Mouse (Mus musculus) retina, postnatal 1 day (tissue): Measurements from ENCODE around the gene Stard7.
"Not testable (repeated sequence)": the region's sequence is repeated elsewhere in the genome, so short reads cannot be mapped to it uniquely, and the experiment has no call there.

Experiments
- DNase-seq: peaks from one replicate; pipeline ENCODE4 v3.0.0-alpha.2; 2012

Stard7 gene

GRCm38 (mm10) chr2:127269491-127270299 is at the start of gene Stard7:
TSS of gene Stard7 (plus strand) at chr2:127270218.
- DNase-seq, result peak; percentile 99

- no peak for DNase-seq
Observed at GRCm38 (mm10) chr2:127225261-127225660, 44.8 kb upstream of the Stard7 start.

- DNase-seq, result no peak
Observed at GRCm38 (mm10) chr2:127237897-127238610, 32.0 kb upstream of the Stard7 start.

- DNase-seq, result no peak
Observed at GRCm38 (mm10) chr2:127240065-127240464, 30.0 kb upstream of the Stard7 start.

- peak; percentile 99 for DNase-seq
Observed at GRCm38 (mm10) chr2:127247592-127248333, 22.3 kb upstream of the Stard7 start, which contains the start of the genes Ciao1 and Tmem127. TSS of gene Ciao1 (minus strand) at chr2:127247816. TSS of gene Tmem127 (plus strand) at chr2:127247908.

DNA sequence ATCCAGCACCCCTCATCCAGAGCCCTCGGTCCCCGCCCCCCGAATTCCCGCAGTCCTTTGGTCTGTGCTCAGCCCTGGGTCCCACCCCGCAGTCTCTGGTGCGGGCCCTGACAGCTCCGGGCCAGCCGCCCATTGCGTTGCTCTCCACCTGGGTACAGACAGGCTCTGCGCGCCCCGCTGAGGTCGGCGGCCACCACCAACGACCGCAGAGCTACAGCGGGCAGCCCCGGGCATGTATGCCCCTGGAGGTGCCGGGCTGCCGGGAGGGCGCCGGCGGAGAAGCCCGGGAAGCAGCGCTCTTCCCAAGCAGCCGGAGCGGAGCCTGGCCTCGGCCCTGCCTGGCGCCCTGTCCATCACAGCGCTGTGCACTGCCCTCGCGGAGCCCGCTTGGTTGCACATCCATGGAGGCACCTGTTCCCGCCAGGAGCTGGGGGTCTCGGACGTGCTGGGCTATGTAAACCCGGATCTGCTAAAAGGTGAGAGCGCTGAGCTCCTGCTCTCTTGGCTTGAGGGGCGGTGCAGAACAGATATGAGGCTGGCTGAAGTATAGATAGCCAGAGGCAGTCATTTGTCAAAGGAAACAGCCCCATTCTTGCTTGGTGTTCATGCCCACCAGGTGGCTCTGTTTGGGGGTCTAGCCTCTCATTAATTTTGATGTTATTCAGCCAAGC is 21.5 kb upstream of the Stard7 start:
- peak; percentile 51 for DNase-seq

- DNase-seq, result no peak
Observed at GRCm38 (mm10) chr2:127250291-127251008, 19.6 kb upstream of the Stard7 start.

- no peak for DNase-seq
Observed at GRCm38 (mm10) chr2:127251457-127251856, 18.6 kb upstream of the Stard7 start.

DNA sequence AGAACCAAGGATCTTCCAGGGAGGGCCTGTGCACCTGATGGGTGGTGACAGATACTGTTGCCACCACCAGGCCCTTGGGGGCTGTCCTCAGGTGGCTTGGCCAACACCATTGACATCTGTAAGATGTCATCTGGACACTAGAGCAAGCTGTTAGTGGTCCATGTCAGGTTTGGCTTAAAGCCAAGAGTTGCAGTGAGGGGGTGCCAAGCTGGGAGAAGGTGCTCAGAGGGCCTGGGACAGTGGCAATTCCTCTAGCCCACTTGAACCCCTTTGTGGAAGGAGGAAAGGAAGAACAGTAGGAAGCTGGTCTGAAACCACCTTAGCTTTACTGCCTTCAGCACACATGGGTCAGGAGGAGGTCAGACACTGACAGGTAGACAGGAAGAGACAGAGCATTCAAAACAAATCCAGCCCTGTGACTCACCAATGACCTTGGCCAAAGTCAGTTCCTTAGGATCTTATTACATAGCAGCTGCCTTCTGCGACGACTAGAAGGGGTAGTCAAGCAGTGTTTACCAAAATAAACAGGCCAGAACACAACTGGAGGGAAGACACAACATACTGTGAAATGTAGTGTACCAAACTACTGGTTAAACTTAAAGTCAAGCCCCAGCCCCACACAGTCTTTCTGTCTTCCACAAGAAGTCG is 18.0 kb upstream of the Stard7 start:
- DNase-seq, result no peak

DNA sequence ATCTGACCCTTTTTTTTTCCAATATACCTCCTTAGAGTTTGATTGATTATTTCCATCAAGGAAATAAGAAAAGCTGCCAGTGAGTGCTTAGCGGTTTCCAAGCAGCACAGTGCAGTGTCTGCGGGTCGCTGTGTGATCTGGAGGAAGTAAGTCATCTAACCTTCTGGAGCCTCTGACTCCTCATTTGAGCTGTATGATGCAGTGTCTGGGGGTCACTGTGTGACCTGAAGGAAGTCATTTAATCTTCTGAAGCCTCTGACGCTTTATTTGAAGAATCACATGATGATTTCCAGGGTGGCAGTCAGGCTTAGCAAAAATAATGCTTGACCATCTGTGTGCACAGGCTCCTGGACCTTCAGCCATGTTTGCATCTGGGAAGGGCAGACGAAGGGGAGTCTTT is 17.2 kb upstream of the Stard7 start:
- no peak for DNase-seq

DNA sequence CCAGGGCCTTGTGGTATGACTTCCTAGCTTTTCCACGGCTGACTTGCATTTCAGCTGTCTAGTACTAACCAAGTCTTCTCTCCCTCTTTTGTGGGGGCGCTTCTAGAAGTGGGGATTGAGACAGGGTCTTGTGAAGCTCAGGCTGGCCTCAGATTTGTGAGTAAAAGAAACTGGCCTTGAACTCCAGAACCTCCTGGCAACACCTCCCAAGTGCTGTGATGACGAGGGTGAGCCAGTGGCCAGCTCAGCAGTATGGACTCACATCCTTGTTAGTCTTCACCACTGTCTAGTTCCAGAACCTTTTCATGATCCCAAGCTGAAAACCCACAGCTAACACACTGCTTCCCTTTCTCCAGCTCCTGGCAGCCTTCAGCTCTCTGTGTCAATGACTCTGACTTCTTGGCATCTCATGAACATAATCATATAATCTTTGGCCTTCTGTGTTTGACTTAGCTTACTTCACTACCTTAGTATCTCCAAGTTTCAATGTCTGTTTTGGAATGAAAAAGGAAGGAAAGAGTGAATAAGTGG is 15.3 kb upstream of the Stard7 start:
- no peak for DNase-seq

- no peak for DNase-seq
Observed at GRCm38 (mm10) chr2:127255294-127255693, 14.7 kb upstream of the Stard7 start.

DNA sequence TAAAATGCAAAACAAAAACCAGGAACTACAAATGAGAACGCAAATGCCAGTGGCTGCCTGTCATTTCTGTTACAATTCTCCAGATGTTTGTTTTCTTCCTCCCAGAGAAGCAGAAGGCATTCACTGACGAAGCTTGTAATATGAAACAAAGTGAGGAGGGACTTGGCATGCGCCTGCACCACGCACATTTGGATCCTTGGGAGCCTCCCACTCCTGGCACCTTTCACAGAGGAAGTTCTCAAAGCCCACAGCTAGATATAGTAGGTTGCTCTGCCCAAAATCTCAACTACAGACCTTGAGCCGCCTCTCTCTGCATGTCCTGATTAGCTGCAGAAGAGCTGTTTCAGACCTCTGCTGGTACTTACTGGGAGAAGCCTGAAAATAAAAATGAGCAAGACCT is 10.7 kb upstream of the Stard7 start:
- DNase-seq, result no peak

GRCm38 (mm10) chr2:127262480-127262879 is 7.5 kb upstream of the Stard7 start:
- DNase-seq, result no peak

GRCm38 (mm10) chr2:127267854-127268253 is 2.2 kb upstream of the Stard7 start:
- DNase-seq, result no peak

GRCm38 (mm10) chr2:127270300-127271041 is 453 bp downstream of the Stard7 start:
- peak; percentile 93 for DNase-seq

- peak; percentile 32 for DNase-seq
Observed at GRCm38 (mm10) chr2:127271042-127271515, 1.1 kb downstream of the Stard7 start.

DNA sequence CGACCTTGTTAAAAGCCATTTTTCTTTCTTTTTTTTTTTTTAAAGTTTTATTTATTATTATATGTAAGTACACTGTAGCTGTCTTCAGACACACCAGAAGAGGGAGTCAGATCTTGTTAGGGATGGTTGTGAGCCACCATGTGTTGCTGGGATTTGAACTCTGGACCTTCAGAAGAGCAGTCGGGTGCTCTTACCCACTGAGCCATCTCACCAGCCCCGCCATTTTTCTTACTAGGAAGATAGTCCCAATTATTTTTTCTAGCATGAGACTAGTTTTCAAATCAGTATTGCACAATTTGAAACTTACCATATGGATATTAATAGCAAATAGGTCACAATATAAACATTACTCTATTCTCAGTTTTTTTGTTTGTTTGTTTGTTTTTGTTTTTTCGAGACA is 2.0 kb downstream of the Stard7 start:
- DNase-seq, result not testable (repeated sequence)

- DNase-seq, result no peak
Observed at GRCm38 (mm10) chr2:127272806-127273205, 2.8 kb downstream of the Stard7 start.

GRCm38 (mm10) chr2:127274590-127274989 is 4.6 kb downstream of the Stard7 start:
- no peak for DNase-seq
